Mouse (Mus musculus) heart, adult 18-20 months (tissue): Measurements from ENCODE around the gene Ap1s2. TPM values are rescaled to one million over a fixed set of nuclear protein-coding genes. Genes with fewer than 3 reads are reported as not detected.

Source experiments
- DNase-seq, 2 experiments: peaks; one replicate each; pipeline ENCODE4 v3.0.0; 2021 to 2022; ENCODE audit warnings: mixed read lengths in 1 of 2
- total RNA-seq, 2 experiments: library from RNA; stranded (reverse); gene quantifications; 2 replicates each; pipeline ENCODE4 v1.2.3; 2021

Gene Ap1s2
- total RNA-seq, 2 experiments from 2014 or later: 21.1 to 31.8 TPM

DNA sequence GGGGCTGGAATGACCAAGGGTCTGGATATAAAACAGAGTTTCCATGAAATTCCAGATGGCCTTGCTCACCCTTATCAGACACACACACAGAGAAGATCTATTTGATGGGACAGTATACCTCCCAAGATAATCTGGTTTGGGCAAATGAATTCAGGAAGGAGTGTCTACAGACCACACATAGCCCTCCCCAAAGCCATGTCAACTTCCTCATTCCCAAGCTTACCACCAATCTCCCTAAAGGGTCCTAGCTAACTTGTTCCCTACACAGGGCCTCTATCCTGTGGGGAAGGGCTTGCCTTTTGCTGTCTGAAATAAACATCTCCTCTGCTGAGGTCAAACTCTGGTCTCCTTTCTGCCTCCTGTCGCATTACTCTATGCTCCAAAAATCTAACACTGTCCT is 72.3 kb downstream of the Ap1s2 start:
- no peak for DNase-seq

DNA sequence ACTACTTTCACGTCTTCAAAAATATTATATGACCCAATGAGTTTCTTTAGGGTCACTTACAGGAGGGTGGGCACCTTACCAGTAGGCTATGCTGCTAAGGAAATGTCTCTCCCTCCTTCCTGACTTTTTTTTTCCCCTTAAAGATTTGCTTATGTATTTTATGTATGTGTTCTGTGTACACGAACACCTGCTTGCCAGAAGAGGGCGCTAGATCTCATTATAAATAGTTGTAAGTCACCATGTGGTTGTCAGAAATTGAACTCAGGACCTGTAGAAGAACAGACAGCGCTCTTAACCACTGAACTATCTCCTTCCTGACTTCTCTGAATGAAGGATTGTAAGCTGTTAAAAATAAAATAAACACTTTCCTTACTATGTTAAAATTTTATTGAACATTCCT is 72.7 kb downstream of the Ap1s2 start:
- no peak for DNase-seq

DNA sequence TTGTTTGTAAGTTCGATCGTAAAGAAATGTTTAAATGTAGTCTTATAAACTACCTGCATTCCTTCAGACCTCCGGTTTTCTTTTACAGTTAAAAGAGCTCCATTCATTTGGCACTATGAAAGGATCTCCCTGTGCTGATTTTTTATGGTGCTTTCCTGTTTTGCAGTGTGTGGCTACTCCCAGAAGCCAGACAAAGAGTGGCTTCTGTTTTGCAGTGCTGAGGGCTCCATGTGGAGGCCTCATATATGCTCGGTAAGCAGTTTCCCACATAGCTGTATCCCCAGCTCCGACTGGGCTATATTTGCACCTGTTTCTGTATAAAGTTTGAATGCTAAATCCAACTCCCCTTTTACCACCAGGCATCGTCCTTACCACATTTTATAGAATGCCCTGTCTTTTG is 73.3 kb downstream of the Ap1s2 start:
- DNase-seq: no peak

Other genes with a start within 250 kb of the Ap1s2 start
- gene Rnf138rt1, start 147.7 kb upstream of the Ap1s2 start, total RNA-seq: not detected
- 10 to 100 TPM; 10.7 to 16.0 TPM for gene Zrsr2, start 49.6 kb downstream of the Ap1s2 start, total RNA-seq
- 1 to 10 TPM; 1.3 to 5.0 TPM for gene Car5b, start 119.0 kb downstream of the Ap1s2 start, total RNA-seq
- 1 to 10 TPM; 3.6 to 4.2 TPM for gene Siah1b, start 167.5 kb downstream of the Ap1s2 start, total RNA-seq
- not detected for gene Cltrn, start 179.8 kb downstream of the Ap1s2 start, total RNA-seq
- 1 to 10 TPM; 1.1 to 1.5 TPM for gene Ace2, start 230.3 kb downstream of the Ap1s2 start, total RNA-seq